Mouse (Mus musculus): ENCODE results near the gene Gnl1. TPM values are rescaled to one million over a fixed set of nuclear protein-coding genes. Genes with fewer than 3 reads are reported as not detected.
A peak's percentile ranks its signal among the peaks of the same experiment; 100 is the strongest.

The Gnl1 gene
- polyA plus RNA-seq, 1 experiment from 2014 or later = 29.6 TPM

DNA sequence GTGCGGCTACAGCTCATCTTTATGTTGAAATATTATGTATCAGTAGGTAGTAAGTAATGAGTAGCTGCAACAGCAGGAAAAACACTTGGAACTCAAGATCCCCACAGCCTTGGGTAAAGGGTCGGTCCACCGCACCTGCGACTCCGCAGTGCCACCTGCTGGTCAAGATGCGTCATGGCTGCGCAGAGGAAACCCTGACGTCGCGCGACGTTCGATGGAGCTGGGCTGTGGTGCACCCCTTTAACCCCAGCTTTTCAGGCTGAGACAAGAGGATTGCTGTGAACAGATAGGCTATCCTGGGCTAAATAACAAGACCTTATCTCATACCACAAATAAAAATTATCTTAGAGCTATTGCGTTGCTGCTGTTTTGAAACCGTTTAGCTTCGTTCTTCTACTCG, 14.0 kb downstream of the Gnl1 start:
- H3K4me1 ChIP-seq (ENCODE audit: insufficient read depth, low read depth, low read length) = no peaks in the 10 kb centered on the region
- DNase-seq (ENCODE audit: low spot score) = peak; percentile 91
- H3K4me3 ChIP-seq (ENCODE audit: low read depth, low read length) = no peak overlapping the region; the same call in 1 of the 2 replicates
- 4% methylated on average over 17 of the region's 17 CpGs for WGBS
- peak overlapping the region; percentile 64; the same call in 1 of the 2 replicates for H3K4me2 ChIP-seq (replicated peaks; ENCODE audit: low read depth, low read length)
- TF ChIP-seq CTCF (IDR thresholded peaks at IDR 0.05) = peak; percentile 100
- TF ChIP-seq EP300 (IDR thresholded peaks at IDR 0.05) = no peak
- H3K27ac ChIP-seq (ENCODE audit: low read length) = no peak overlapping the region
- peaks cover 7% of the 10 kb centered on the region; the same call in 1 of the 2 replicates for H3K36me3 ChIP-seq (ENCODE audit: insufficient read depth, low read length)
- ATAC-seq = peak; percentile 78
- H3K27me3 ChIP-seq (replicated peaks; ENCODE audit: insufficient read depth, low read length) = no peaks in the 10 kb centered on the region
- no peaks in the 10 kb centered on the region for H3K9me3 ChIP-seq (ENCODE audit: low read length)
- no peak overlapping the region for H3K9ac ChIP-seq (replicated peaks; ENCODE audit: low read depth)

GRCm38 (mm10) chr17:35994175-35994878, 14.7 kb downstream of the Gnl1 start:
- Histone ChIP-seq H3K4me3 (ENCODE audit: low read depth, low read length) (peak overlapping the region; percentile 44), H3K27ac (ENCODE audit: low read length) (peak overlapping the region; percentile 17), H3K27me3 (replicated peaks; ENCODE audit: insufficient read depth, low read length) (no peaks in the 10 kb centered on the region), H3K4me1 (ENCODE audit: insufficient read depth, low read depth, low read length) (no peaks in the 10 kb centered on the region), H3K9me3 (ENCODE audit: low read length) (no peaks in the 10 kb centered on the region), H3K9ac (replicated peaks; ENCODE audit: low read depth) (peak overlapping the region; percentile 48), H3K4me2 (replicated peaks; ENCODE audit: low read depth, low read length) (peak overlapping the region; percentile 64), H3K36me3 (ENCODE audit: insufficient read depth, low read length) (peaks cover under 1% of the 10 kb centered on the region; the same call in 1 of the 2 replicates)
- DNase-seq (ENCODE audit: low spot score) (peak; percentile 95), ATAC-seq (peak; percentile 74)
- TF ChIP-seq CTCF (IDR thresholded peaks at IDR 0.05) (no peak), EP300 (IDR thresholded peaks at IDR 0.05) (no peak)
- WGBS = 4% methylated on average over 31 of the region's 31 CpGs

- Histone ChIP-seq H3K9ac (replicated peaks; ENCODE audit: low read depth) (peak overlapping the region; percentile 48), H3K36me3 (ENCODE audit: insufficient read depth, low read length) (no peaks in the 10 kb centered on the region), H3K27ac (ENCODE audit: low read length) (peak overlapping the region; percentile 17), H3K27me3 (replicated peaks; ENCODE audit: insufficient read depth, low read length) (no peaks in the 10 kb centered on the region), H3K4me1 (ENCODE audit: insufficient read depth, low read depth, low read length) (no peaks in the 10 kb centered on the region), H3K4me2 (replicated peaks; ENCODE audit: low read depth, low read length) (peak overlapping the region; percentile 64), H3K4me3 (ENCODE audit: low read depth, low read length) (peak overlapping the region; percentile 44), H3K9me3 (ENCODE audit: low read length) (no peaks in the 10 kb centered on the region)
- ATAC-seq = no peak
- TF ChIP-seq EP300 (IDR thresholded peaks at IDR 0.05) (no peak), CTCF (IDR thresholded peaks at IDR 0.05) (no peak)
- 3% methylated on average over 14 of the region's 14 CpGs for WGBS
- peak; percentile 30 for DNase-seq (ENCODE audit: low spot score)
These were observed 15.2 kb downstream of the Gnl1 start for GRCm38 (mm10) chr17:35994879-35995240.

DNA sequence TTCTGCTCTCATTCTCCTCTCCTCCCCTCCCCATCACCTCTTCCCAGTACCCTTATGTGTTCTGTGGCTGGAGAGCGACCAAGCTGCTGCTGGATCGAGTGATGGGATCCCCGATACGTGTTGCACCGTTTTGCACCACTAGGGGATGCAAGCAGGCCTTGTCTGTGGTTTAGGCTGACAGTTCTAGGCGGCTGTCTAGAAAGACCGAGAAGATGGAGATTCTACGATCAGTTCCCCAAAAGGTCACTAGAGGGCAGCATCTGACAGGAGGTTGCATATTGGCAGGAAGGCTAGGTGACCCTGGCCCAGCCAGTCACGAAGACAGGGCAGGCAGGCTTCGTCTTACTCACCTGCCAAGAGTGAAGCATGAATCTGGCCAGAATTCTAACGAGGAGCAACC, 17.3 kb downstream of the Gnl1 start:
- H3K36me3 ChIP-seq (ENCODE audit: insufficient read depth, low read length) = no peaks in the 10 kb centered on the region
- no peak overlapping the region for H3K4me2 ChIP-seq (replicated peaks; ENCODE audit: low read depth, low read length)
- no peaks in the 10 kb centered on the region for H3K9me3 ChIP-seq (ENCODE audit: low read length)
- TF ChIP-seq EP300 (IDR thresholded peaks at IDR 0.05) = no peak
- TF ChIP-seq CTCF (IDR thresholded peaks at IDR 0.05) = peak; percentile 100
- no peak overlapping the region for H3K27ac ChIP-seq (ENCODE audit: low read length)
- H3K9ac ChIP-seq (replicated peaks; ENCODE audit: low read depth) = no peak overlapping the region
- H3K4me3 ChIP-seq (ENCODE audit: low read depth, low read length) = no peak overlapping the region
- under 1% methylated on average over 11 of the region's 11 CpGs for WGBS
- peak; percentile 96 for DNase-seq (ENCODE audit: low spot score)
- H3K27me3 ChIP-seq (replicated peaks; ENCODE audit: insufficient read depth, low read length) = no peaks in the 10 kb centered on the region
- H3K4me1 ChIP-seq (ENCODE audit: insufficient read depth, low read depth, low read length) = no peaks in the 10 kb centered on the region
- peak; percentile 60 for ATAC-seq

DNA sequence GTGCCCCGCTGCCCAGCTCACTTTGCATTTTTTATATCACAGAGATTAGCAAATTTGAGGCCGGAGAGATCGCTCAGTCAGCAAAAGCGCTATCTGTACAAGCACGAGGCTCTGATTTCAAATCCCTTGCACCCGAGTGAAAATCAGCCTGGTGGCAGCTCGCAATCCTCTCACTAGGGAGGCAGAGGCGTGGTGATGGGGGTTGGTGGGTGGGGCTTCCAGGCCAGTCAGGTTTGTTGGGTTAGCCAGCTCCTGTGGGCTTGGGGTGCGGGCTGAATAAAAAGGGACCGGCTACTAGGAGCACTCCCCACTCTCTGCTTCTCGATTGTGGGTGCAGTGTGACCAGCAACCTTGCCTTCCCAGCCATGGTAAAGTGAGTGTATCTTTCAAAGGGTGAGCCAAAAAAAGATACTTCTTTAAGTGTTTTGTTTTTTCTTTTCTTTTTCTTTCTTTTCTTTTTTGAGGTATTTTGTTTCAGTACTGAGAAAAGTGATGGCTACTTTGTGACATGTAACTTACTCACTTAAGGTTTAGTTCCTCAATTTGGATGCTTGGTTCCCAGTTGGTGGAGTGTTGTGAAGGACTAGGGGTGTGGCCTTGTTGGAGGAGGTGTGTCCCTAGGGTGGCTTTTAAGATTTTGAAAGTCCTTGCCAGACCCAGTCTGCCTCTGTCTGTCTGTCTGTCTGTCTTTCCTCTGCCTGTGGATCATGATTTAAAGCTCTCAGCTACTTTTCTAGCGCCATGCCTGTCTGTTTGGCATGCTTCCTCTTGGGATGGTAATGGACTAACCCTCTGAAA, 18.3 kb downstream of the Gnl1 start:
- 52% methylated on average over 12 of the region's 12 CpGs for WGBS
- no peak for ATAC-seq
- H3K27me3 ChIP-seq (replicated peaks; ENCODE audit: insufficient read depth, low read length) = no peaks in the 10 kb centered on the region
- H3K4me2 ChIP-seq (replicated peaks; ENCODE audit: low read depth, low read length) = no peak overlapping the region; the same call in 1 of the 2 replicates
- H3K9me3 ChIP-seq (ENCODE audit: low read length) = no peaks in the 10 kb centered on the region
- peak; percentile 56 for DNase-seq (ENCODE audit: low spot score)
- TF ChIP-seq EP300 (IDR thresholded peaks at IDR 0.05) (no peak), CTCF (IDR thresholded peaks at IDR 0.05) (no peak)
- no peaks in the 10 kb centered on the region for H3K36me3 ChIP-seq (ENCODE audit: insufficient read depth, low read length)
- H3K27ac ChIP-seq (ENCODE audit: low read length) = no peak overlapping the region
- no peaks in the 10 kb centered on the region for H3K4me1 ChIP-seq (ENCODE audit: insufficient read depth, low read depth, low read length)
- no peak overlapping the region for H3K4me3 ChIP-seq (ENCODE audit: low read depth, low read length)
- H3K9ac ChIP-seq (replicated peaks; ENCODE audit: low read depth) = no peak overlapping the region

- H3K27ac ChIP-seq (ENCODE audit: low read length) = no peak overlapping the region
- no peaks in the 10 kb centered on the region for H3K27me3 ChIP-seq (replicated peaks; ENCODE audit: insufficient read depth, low read length)
- WGBS = 76% methylated on average over 6 of the region's 6 CpGs
- no peak overlapping the region for H3K9ac ChIP-seq (replicated peaks; ENCODE audit: low read depth)
- H3K36me3 ChIP-seq (ENCODE audit: insufficient read depth, low read length) = no peaks in the 10 kb centered on the region
- DNase-seq (ENCODE audit: low spot score) = no peak
- no peak for TF ChIP-seq EP300 (IDR thresholded peaks at IDR 0.05)
- TF ChIP-seq CTCF (IDR thresholded peaks at IDR 0.05) = no peak
- no peaks in the 10 kb centered on the region for H3K4me1 ChIP-seq (ENCODE audit: insufficient read depth, low read depth, low read length)
- H3K4me2 ChIP-seq (replicated peaks; ENCODE audit: low read depth, low read length) = no peak overlapping the region
- no peak for ATAC-seq
- no peak overlapping the region for H3K4me3 ChIP-seq (ENCODE audit: low read depth, low read length)
- no peaks in the 10 kb centered on the region for H3K9me3 ChIP-seq (ENCODE audit: low read length)
These were observed 19.1 kb downstream of the Gnl1 start for GRCm38 (mm10) chr17:35998545-35999305.

Measured in lung, postnatal 0 days (tissue).